Mouse (Mus musculus): Measurements from ENCODE around the gene Cd84. TPM values are rescaled to one million over a fixed set of nuclear protein-coding genes. Genes with fewer than 3 reads are reported as not detected.
"Not testable (repeated sequence)": the region's sequence is repeated elsewhere in the genome, so short reads cannot be mapped to it uniquely, and the experiment has no call there.

The Cd84 gene
- 1.1 and 1.6 TPM in 2 replicates for polyA plus RNA-seq (2015; fragmentation: Nextera tagmentation; extraction: Ambion mirVana)

DNA sequence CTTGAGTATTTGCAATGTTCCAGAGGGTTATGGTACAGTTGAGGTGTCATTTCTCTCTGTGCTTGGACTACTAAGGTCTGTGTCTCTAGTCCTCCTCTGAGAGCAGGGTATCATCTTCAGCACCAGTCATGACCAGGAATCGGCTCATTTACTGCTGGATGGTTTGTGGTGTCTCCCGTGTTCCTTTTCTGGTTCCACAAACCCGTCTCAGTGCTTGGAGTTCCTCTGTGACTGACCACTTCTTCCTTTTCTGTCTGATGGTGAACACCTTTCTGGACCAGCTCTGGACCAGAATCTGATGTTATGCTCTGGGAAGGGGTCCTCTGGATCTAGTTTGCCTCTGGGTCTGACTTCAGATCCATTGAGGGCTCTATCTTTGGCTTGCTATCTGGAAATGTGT lies at the start of gene Cd84:
Gene Cd84, plus strand, starts transcription at position 210 of the 400 bp plus-strand sequence.
- no peak within 1 kb of the TSS for H3K4me3 ChIP-seq

GRCm38 (mm10) chr1:171791491-171791890 lies 48.0 kb upstream of the Cd84 start:
- H3K9me3 ChIP-seq = 0 out of 2 replicates have a peak, but pooled peaks cover 3% of the 10 kb centered on the region

More for the DNA sequence above, at the start of gene Cd84:
- Histone ChIP-seq H3K9ac (no peak within 1 kb of the TSS), H3K9me3 (no peaks in the 10 kb centered on the region), H3K27me3 (replicated peaks) (no peaks in the 10 kb centered on the region), H3K27ac (replicated peaks) (no peak within 1 kb of the TSS), H3K36me3 (no peaks in the 10 kb centered on the region), H3K4me1 (no peaks in the 10 kb centered on the region), H3K4me2 (no peak within 1 kb of the TSS)
- no peak for ATAC-seq (ENCODE audit: extremely low read depth, insufficient number of reproducible peaks, low FRiP score, low TSS enrichment)
- 85% methylated on average over 3 of the region's 3 CpGs for WGBS

GRCm38 (mm10) chr1:171796185-171796584 lies 43.3 kb upstream of the Cd84 start:
- WGBS = 43% methylated on average over 2 of the region's 2 CpGs
- no peaks in the 10 kb centered on the region for H3K27me3 ChIP-seq (replicated peaks)

More at GRCm38 (mm10) chr1:171791491-171791890, 48.0 kb upstream of the Cd84 start:
- Histone ChIP-seq H3K4me1 (0 out of 2 replicates have a peak, but pooled peaks cover 7% of the 10 kb centered on the region), H3K4me2 (no peak overlapping the region), H3K27me3 (replicated peaks) (no peaks in the 10 kb centered on the region), H3K27ac (replicated peaks) (no peak overlapping the region), H3K4me3 (no peak overlapping the region), H3K9ac (no peak overlapping the region), H3K36me3 (no peaks in the 10 kb centered on the region)
- WGBS = 77% methylated on average over 3 of the region's 3 CpGs
- ATAC-seq (ENCODE audit: extremely low read depth, insufficient number of reproducible peaks, low FRiP score, low TSS enrichment) = no peak

DNA sequence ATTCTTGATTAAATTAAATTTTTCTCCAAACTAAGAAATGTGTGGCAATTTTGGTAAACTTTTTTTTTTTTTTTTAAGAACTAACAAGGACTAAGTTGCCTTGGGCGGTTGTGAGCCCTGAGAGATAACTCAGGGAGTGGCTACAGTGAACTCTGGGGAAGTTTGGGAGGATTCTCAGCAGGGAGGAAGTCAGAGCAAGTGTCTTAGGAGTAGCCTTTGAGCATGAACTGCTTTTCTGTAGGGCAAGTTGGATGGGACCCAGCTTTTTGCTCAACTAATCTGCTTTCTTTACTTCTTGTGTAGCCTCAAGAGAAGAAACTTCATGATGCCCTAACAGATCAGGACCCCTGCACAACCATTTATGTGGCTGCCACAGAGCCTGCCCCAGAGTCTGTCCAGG lies 41.7 kb upstream of the Cd84 start:
- H3K9me3 ChIP-seq = no peaks in the 10 kb centered on the region
- no peak overlapping the region for H3K27ac ChIP-seq (replicated peaks)
- H3K27me3 ChIP-seq (replicated peaks) = no peaks in the 10 kb centered on the region
- H3K4me1 ChIP-seq = no peaks in the 10 kb centered on the region
- H3K36me3 ChIP-seq = no peaks in the 10 kb centered on the region
- H3K9ac ChIP-seq = no peak overlapping the region
- H3K4me3 ChIP-seq = no peak overlapping the region
- H3K4me2 ChIP-seq = no peak overlapping the region
- 19% methylated on average over 1 of the region's 1 CpGs for WGBS
- no peak for ATAC-seq (ENCODE audit: extremely low read depth, insufficient number of reproducible peaks, low FRiP score, low TSS enrichment)

More at GRCm38 (mm10) chr1:171796185-171796584, 43.3 kb upstream of the Cd84 start:
- H3K4me1 ChIP-seq = no peaks in the 10 kb centered on the region
- ATAC-seq (ENCODE audit: extremely low read depth, insufficient number of reproducible peaks, low FRiP score, low TSS enrichment) = no peak
- H3K27ac ChIP-seq (replicated peaks) = no peak overlapping the region
- no peak overlapping the region for H3K4me3 ChIP-seq
- no peak overlapping the region for H3K4me2 ChIP-seq
- H3K36me3 ChIP-seq = no peaks in the 10 kb centered on the region
- H3K9me3 ChIP-seq = 0 out of 2 replicates have a peak, but pooled peaks cover 3% of the 10 kb centered on the region
- no peak overlapping the region for H3K9ac ChIP-seq

GRCm38 (mm10) chr1:171799648-171800047 lies 39.8 kb upstream of the Cd84 start:
- no peak for ATAC-seq (ENCODE audit: extremely low read depth, insufficient number of reproducible peaks, low FRiP score, low TSS enrichment)
- WGBS = 71% methylated on average over 4 of the region's 4 CpGs
- Histone ChIP-seq H3K36me3 (no peaks in the 10 kb centered on the region), H3K4me2 (no peak overlapping the region), H3K9ac (no peak overlapping the region), H3K9me3 (no peaks in the 10 kb centered on the region), H3K4me1 (no peaks in the 10 kb centered on the region), H3K27ac (replicated peaks) (no peak overlapping the region), H3K27me3 (replicated peaks) (no peaks in the 10 kb centered on the region), H3K4me3 (no peak overlapping the region)

DNA sequence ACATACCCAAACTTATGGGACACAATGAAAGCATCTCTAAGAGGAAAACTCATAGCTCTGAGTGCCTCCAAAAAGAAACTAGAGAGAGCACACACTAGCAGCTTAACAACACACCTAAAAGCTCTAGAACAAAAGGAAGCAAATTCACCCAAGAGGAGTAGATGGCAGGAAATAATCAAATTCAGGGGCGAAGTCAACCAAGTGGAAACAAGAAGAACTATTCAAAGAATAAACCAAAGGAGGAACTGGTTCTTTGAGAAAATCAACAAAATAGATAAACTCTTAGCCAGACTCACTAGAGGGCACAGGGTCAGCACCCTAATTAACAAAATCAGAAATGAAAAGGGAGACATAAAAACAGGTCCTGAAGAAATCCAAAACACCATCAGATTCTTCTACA lies 28.4 kb upstream of the Cd84 start:
- H3K27me3 ChIP-seq (replicated peaks); H3K4me3 ChIP-seq; H3K9me3 ChIP-seq; H3K4me2 ChIP-seq; H3K4me1 ChIP-seq; ATAC-seq (ENCODE audit: extremely low read depth, insufficient number of reproducible peaks, low FRiP score, low TSS enrichment); H3K27ac ChIP-seq (replicated peaks); H3K36me3 ChIP-seq; H3K9ac ChIP-seq: not testable (repeated sequence)
- WGBS = 50% methylated on average over 1 of the region's 1 CpGs

GRCm38 (mm10) chr1:171815545-171816439 lies 23.7 kb upstream of the Cd84 start:
- ATAC-seq (ENCODE audit: extremely low read depth, insufficient number of reproducible peaks, low FRiP score, low TSS enrichment) = no peak
- no peak overlapping the region for H3K4me2 ChIP-seq
- WGBS = 16% methylated on average over 8 of the region's 8 CpGs

DNA sequence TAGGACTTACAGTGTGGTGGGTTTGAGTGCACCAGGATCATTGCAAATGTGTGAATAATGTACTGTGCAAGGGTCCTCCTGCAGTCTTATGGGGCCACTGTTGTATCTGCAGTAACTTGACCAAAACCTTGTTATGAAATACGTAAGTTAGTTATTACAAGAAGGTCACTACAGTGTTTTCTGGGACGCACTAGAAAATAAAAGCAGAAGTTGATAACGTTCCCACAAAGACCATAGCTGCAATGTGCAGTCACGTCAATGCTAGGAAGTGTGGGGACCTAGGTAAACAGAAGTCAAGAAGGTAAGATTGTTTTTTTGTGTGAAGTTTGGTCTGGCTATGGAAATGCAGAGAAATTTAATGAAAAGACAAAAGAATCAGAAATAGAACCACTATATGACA lies 22.5 kb upstream of the Cd84 start:
- Histone ChIP-seq H3K4me3 (no peak overlapping the region), H3K27me3 (replicated peaks) (no peaks in the 10 kb centered on the region), H3K36me3 (no peaks in the 10 kb centered on the region), H3K4me1 (no peaks in the 10 kb centered on the region), H3K9me3 (no peaks in the 10 kb centered on the region), H3K27ac (replicated peaks) (no peak overlapping the region), H3K4me2 (no peak overlapping the region), H3K9ac (no peak overlapping the region)
- WGBS = 56% methylated on average over 4 of the region's 4 CpGs
- no peak for ATAC-seq (ENCODE audit: extremely low read depth, insufficient number of reproducible peaks, low FRiP score, low TSS enrichment)

More at GRCm38 (mm10) chr1:171815545-171816439, 23.7 kb upstream of the Cd84 start:
- H3K36me3 ChIP-seq = no peaks in the 10 kb centered on the region
- no peaks in the 10 kb centered on the region for H3K9me3 ChIP-seq
- H3K4me1 ChIP-seq = no peaks in the 10 kb centered on the region
- H3K9ac ChIP-seq = no peak overlapping the region
- no peaks in the 10 kb centered on the region for H3K27me3 ChIP-seq (replicated peaks)
- no peak overlapping the region for H3K27ac ChIP-seq (replicated peaks)
- no peak overlapping the region for H3K4me3 ChIP-seq

DNA sequence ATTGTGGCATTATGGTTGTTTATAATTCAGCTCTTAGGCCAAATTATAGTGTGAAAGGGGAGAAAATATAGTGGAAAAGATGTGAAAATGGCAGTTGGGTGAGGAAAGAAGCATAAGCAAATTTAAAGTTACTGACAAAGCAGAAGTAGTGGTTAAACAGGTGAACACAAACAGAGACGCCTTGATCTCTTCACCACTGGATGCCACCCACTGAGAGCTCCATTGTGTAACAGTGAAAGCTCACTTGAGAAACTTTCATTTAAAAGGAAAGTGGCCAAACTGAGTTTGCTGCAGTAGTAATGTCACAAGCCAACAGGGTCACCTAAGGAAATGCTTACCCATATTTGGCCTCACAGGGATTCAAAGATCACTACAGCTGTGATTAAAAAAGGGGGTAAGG lies 18.2 kb upstream of the Cd84 start:
- H3K9ac ChIP-seq = no peak overlapping the region
- H3K4me3 ChIP-seq = no peak overlapping the region
- ATAC-seq (ENCODE audit: extremely low read depth, insufficient number of reproducible peaks, low FRiP score, low TSS enrichment) = no peak
- no peaks in the 10 kb centered on the region for H3K4me1 ChIP-seq
- no peak overlapping the region for H3K27ac ChIP-seq (replicated peaks)
- 56% methylated on average over 1 of the region's 1 CpGs for WGBS
- no peaks in the 10 kb centered on the region for H3K27me3 ChIP-seq (replicated peaks)
- no peaks in the 10 kb centered on the region for H3K36me3 ChIP-seq
- H3K4me2 ChIP-seq = no peak overlapping the region
- no peaks in the 10 kb centered on the region for H3K9me3 ChIP-seq

DNA sequence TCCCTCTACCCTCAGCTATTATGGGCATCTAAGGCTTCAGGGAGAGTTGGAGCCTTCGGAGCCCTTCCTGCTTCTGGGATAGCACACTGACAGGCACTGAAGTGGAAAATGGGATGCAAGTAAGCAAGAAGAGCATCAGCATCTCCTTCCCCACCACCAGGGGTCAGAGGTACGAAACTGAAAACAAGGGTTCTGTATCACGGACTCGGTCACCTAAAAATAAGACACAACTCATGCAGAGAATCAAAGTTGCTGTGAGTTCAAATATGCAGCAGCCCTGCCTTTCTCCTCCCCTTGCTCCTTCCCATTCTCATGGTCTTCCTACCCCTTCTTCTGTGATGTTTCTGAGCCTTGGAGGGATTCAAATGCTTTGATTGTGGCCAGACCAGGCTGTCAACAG lies 14.0 kb upstream of the Cd84 start:
- H3K27me3 ChIP-seq (replicated peaks) = no peaks in the 10 kb centered on the region
- 23% methylated on average over 4 of the region's 4 CpGs for WGBS

GRCm38 (mm10) chr1:171826164-171826563 lies 13.3 kb upstream of the Cd84 start:
- Histone ChIP-seq H3K4me3 (no peak overlapping the region), H3K9ac (no peak overlapping the region), H3K4me2 (no peak overlapping the region), H3K9me3 (no peaks in the 10 kb centered on the region), H3K27ac (replicated peaks) (no peak overlapping the region), H3K27me3 (replicated peaks) (no peaks in the 10 kb centered on the region), H3K4me1 (no peaks in the 10 kb centered on the region), H3K36me3 (no peaks in the 10 kb centered on the region)
- ATAC-seq (ENCODE audit: extremely low read depth, insufficient number of reproducible peaks, low FRiP score, low TSS enrichment) = no peak

More for the DNA sequence above, 14.0 kb upstream of the Cd84 start:
- Histone ChIP-seq H3K36me3 (no peaks in the 10 kb centered on the region), H3K9me3 (no peaks in the 10 kb centered on the region), H3K9ac (no peak overlapping the region), H3K4me3 (no peak overlapping the region), H3K4me1 (no peaks in the 10 kb centered on the region), H3K27ac (replicated peaks) (no peak overlapping the region), H3K4me2 (no peak overlapping the region)
- no peak for ATAC-seq (ENCODE audit: extremely low read depth, insufficient number of reproducible peaks, low FRiP score, low TSS enrichment)

DNA sequence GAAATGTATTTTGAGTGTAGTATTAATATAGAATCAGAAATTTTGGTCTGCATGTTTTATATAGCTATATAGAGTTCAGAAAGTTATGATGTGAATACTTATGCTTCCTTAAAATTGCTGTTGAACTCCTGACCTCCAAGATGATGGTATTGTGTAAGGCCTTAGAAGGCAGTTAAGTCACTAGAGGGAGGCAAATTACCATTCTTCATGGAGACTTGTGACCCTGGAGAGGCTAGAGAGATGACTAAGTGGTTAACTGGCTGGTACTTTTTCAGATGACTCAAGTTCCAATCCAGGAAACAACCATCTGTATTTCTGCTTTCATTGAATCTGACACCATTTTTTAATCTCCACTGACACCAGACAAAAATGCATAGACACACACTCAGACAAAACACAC lies 11.8 kb upstream of the Cd84 start:
- H3K27ac ChIP-seq (replicated peaks) = no peak overlapping the region

More for the DNA sequence above, 11.8 kb upstream of the Cd84 start:
- no peak overlapping the region for H3K4me3 ChIP-seq
- H3K36me3 ChIP-seq = no peaks in the 10 kb centered on the region
- no peaks in the 10 kb centered on the region for H3K27me3 ChIP-seq (replicated peaks)
- H3K4me2 ChIP-seq = no peak overlapping the region
- no peak for ATAC-seq (ENCODE audit: extremely low read depth, insufficient number of reproducible peaks, low FRiP score, low TSS enrichment)
- H3K9me3 ChIP-seq = peaks cover 2% of the 10 kb centered on the region; the same call in 1 of the 2 replicates
- H3K4me1 ChIP-seq = no peaks in the 10 kb centered on the region
- H3K9ac ChIP-seq = no peak overlapping the region
